Mouse (Mus musculus): Measurements from ENCODE around the gene Pias4.

- TF ChIP-seq CTCF (IDR thresholded peaks at IDR 0.05 in 2 of 3, conservative IDR thresholded peaks at IDR 0.05 in 1 of 3; ENCODE audit: control insufficient read depth in 1 of 3, insufficient read depth in 1 of 3, low read depth in 2 of 3, low read length in 3 of 3, poor library complexity in 1 of 3, severe bottlenecking in 1 of 3): no peak
- no peak for TF ChIP-seq USF2 (IDR thresholded peaks at IDR 0.05; ENCODE audit: borderline replicate concordance in 1 of 2, insufficient read depth in 1 of 2, low read depth in 1 of 2, low read length in 2 of 2)
- no peak for TF ChIP-seq TAL1 (IDR thresholded peaks at IDR 0.05; ENCODE audit: low read length)
- no peak for TF ChIP-seq NRF1 (IDR thresholded peaks at IDR 0.05; ENCODE audit: insufficient read depth, low read depth, low read length, poor library complexity, severe bottlenecking)
- TF ChIP-seq POLR2AphosphoS5 (IDR thresholded peaks at IDR 0.05; ENCODE audit: borderline replicate concordance, low read depth, low read length): no peak
- no peak for TF ChIP-seq MAZ (IDR thresholded peaks at IDR 0.05; ENCODE audit: low read depth, low read length)
These were observed 17.0 kb upstream of the Pias4 start for GRCm38 (mm10) chr10:81184765-81185164.

Measured in MEL (cell line).